Mouse (Mus musculus) subcutaneous adipose tissue, adult 2 months (tissue): ENCODE measurements around the gene Grap. TPM values are rescaled to one million over a fixed set of nuclear protein-coding genes. Genes with fewer than 3 reads are reported as not detected.

ENCODE experiments used
- polyA plus RNA-seq: library from polyadenylated mRNA; depleted of rRNA; stranded (reverse); fragments of >200 nt; gene quantifications from 2 replicates; pipeline ENCODE4 v1.2.3, GENCODE M21; 2012; ENCODE audit warnings: low replicate concordance; rRNA removed

Gene Grap
- polyA plus RNA-seq, result 15.8 and 37.2 TPM in 2 replicates

GRCm38 (mm10) chr11:61652686-61653447 lies at the start of gene Grap:
Gene Grap (plus strand): TSS chr11:61653265.

GRCm38 (mm10) chr11:61683907-61684731 lies 31.1 kb downstream of the Grap start, which contains the start of gene Fam83g:
Gene Fam83g (plus strand): TSS chr11:61684091.

GRCm38 (mm10) chr11:61720636-61721035 lies 67.6 kb downstream of the Grap start, which contains the start of gene Slc5a10:
Gene Slc5a10 (minus strand): TSS chr11:61720826.

Other genes with a start within 250 kb of the Grap start
- 0.29 and 2.5 TPM in 2 replicates for gene Rnf112, start 199.1 kb upstream of the Grap start, polyA plus RNA-seq
- 74.0 and 1,092 TPM in 2 replicates for gene Mfap4, start 167.8 kb upstream of the Grap start, polyA plus RNA-seq
- gene Mapk7, start 158.9 kb upstream of the Grap start, polyA plus RNA-seq, result 26.9 and 63.8 TPM in 2 replicates
- gene B9d1, start 148.1 kb upstream of the Grap start, polyA plus RNA-seq, result 17.0 and 68.2 TPM in 2 replicates
- gene Epn2, start 73.6 kb upstream of the Grap start, polyA plus RNA-seq, result 41.8 and 44.8 TPM in 2 replicates
- gene Fam83g, start 30.8 kb downstream of the Grap start, polyA plus RNA-seq, result 0.33 and 1.9 TPM in 2 replicates
- 0.06 TPM in 1 of 2 replicates, not detected in the other for gene Slc5a10, start 67.6 kb downstream of the Grap start, polyA plus RNA-seq
- 19.3 and 25.2 TPM in 2 replicates for gene Prpsap2, start 108.8 kb downstream of the Grap start, polyA plus RNA-seq
- 66.7 and 85.0 TPM in 2 replicates for gene Ulk2, start 201.8 kb downstream of the Grap start, polyA plus RNA-seq